Mouse (Mus musculus) lung, embryonic 14.5 days (tissue): ENCODE measurements around the gene Tshr. TPM values are rescaled to one million over a fixed set of nuclear protein-coding genes. Genes with fewer than 3 reads are reported as not detected.

ENCODE experiments used
- ATAC-seq: fragments of 200-750 bp; cut with Nextera tagmentation; 2 replicates; pipeline ENCODE4 v1.8.0; 2017; ENCODE audit warnings: mild to moderate bottlenecking, moderate TSS enrichment, moderate library complexity; ENCODE audit not compliant: insufficient read depth
- DNase-seq: peaks from one replicate; pipeline ENCODE4 v3.0.0-alpha.2; 2015
- H3K27ac ChIP-seq: fragments of 300-500 bp; sonication (generic); 2 replicates; pipeline ENCODE4 v1.5.1; 2014; ENCODE audit warnings: low read depth, mild to moderate bottlenecking, moderate library complexity
- H3K27me3 ChIP-seq: fragments of 300-500 bp; sonication (generic); 2 replicates; pipeline ENCODE4 v1.6.1; 2014; ENCODE audit warnings: low read length, control low read depth; ENCODE audit not compliant: insufficient read depth
- H3K36me3 ChIP-seq: fragments of 300-500 bp; sonication (generic); 2 replicates; pipeline ENCODE4 v1.6.1; 2014; ENCODE audit warnings: control low read depth; ENCODE audit not compliant: insufficient read depth
- H3K4me1 ChIP-seq: fragments of 300-500 bp; sonication (generic); 2 replicates; pipeline ENCODE4 v1.6.1; 2014; ENCODE audit warnings: antibody characterized with exemption, control low read depth; ENCODE audit not compliant: insufficient read depth
- H3K4me2 ChIP-seq: fragments of 300-500 bp; sonication (generic); 2 replicates; pipeline ENCODE4 v1.6.1; 2014; ENCODE audit warnings: mild to moderate bottlenecking
- H3K4me3 ChIP-seq: fragments of 300-500 bp; sonication (generic); 2 replicates; pipeline ENCODE4 v1.5.1; 2014; ENCODE audit warnings: low read depth, low read length
- H3K9ac ChIP-seq: fragments of 300-500 bp; sonication (generic); 2 replicates; pipeline ENCODE4 v1.6.1; 2014
- H3K9me3 ChIP-seq: fragments of 300-500 bp; sonication (generic); 2 replicates; pipeline ENCODE4 v1.6.1; 2016; ENCODE audit warnings: low read depth, low read length, control low read depth
- CTCF ChIP-seq: IDR thresholded peaks from 2 replicates; pipeline ENCODE4 v1.5.1; 2016; ENCODE audit warnings: antibody characterized with exemption, low read depth
- WGBS: fragments of 180-500 bp; shearing (Covaris S2); extraction: QIAGEN DNeasy Blood & Tissue Kit; methylation state at CpG from one replicate; pipeline ENCODE4 v1.1.7; 2014; 5-methylcytosine and 5-hydroxymethylcytosine counted together
- polyA plus RNA-seq: library from polyadenylated mRNA; unstranded; fragments of >200 nt; fragmentation: Nextera tagmentation; extraction: Ambion mirVana; gene quantifications from 2 replicates; pipeline ENCODE4 v1.2.1, GENCODE M21; 2014

Tshr gene
- polyA plus RNA-seq, 1 experiment from 2014 or later = 0.29 TPM

GRCm38 (mm10) chr12:91423125-91423820 lies 38.9 kb downstream of the Tshr start:
- ATAC-seq (no peak), DNase-seq (peak; percentile 68)
- Histone ChIP-seq H3K9me3 (no peaks in the 10 kb centered on the region), H3K9ac (no peak overlapping the region), H3K27me3 (no peaks in the 10 kb centered on the region), H3K27ac (no peak overlapping the region), H3K4me3 (no peak overlapping the region), H3K4me1 (peaks cover 4% of the 10 kb centered on the region; the same call in 1 of the 2 replicates), H3K36me3 (no peaks in the 10 kb centered on the region), H3K4me2 (no peak overlapping the region)
- peak; percentile 62 for TF ChIP-seq CTCF
- 70% methylated on average over 11 of the region's 11 CpGs for WGBS

DNA sequence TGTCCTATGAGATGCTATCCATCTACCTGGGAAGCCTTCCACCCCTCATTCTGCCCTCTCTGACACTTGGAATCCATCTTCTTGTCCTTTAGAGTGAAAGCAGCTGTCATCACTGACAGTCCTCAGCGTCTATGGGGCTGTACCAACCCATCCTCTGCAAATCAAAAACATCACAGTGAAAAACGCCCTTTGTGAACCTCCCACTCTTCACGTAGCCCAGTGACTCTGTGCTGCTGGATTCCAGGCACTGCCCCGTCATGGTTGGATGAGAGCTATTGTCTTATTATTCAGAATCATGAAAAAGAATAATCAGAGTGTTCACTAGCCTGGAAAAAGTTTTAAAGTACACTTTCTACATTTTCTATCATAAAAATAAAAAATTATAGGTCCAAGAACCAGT lies 42.1 kb downstream of the Tshr start:
- WGBS = 18% methylated on average over 4 of the region's 4 CpGs
- H3K4me1 ChIP-seq = 0 out of 2 replicates have a peak, but pooled peaks cover under 1% of the 10 kb centered on the region
- no peak overlapping the region for H3K4me3 ChIP-seq
- H3K36me3 ChIP-seq = no peaks in the 10 kb centered on the region
- no peak for TF ChIP-seq CTCF
- ATAC-seq (no peak), DNase-seq (no peak)
- no peaks in the 10 kb centered on the region for H3K9me3 ChIP-seq
- no peak overlapping the region for H3K9ac ChIP-seq
- H3K4me2 ChIP-seq = no peak overlapping the region
- H3K27me3 ChIP-seq = no peaks in the 10 kb centered on the region
- H3K27ac ChIP-seq = no peak overlapping the region

DNA sequence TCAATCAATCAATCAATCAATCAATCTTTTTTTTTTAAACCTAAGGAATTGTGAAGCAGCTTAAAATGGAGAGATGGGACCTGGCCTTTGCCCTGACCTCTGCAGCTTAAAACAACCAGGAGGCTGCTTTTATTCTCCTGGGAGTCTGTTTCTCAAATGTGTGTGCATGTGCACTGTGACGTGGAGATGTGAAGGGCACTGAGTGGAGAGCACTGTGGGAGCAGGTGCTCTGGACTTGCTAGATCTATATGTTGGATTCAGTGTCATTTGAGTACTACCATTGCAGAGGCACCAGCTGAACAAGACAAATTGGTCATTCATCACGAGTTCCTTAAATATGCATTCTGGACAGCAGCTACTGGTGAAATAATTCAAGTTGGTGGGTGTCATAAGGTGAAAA lies 42.8 kb downstream of the Tshr start:
- Histone ChIP-seq H3K4me3 (no peak overlapping the region), H3K27ac (no peak overlapping the region), H3K4me2 (no peak overlapping the region), H3K4me1 (no peaks in the 10 kb centered on the region), H3K9ac (no peak overlapping the region), H3K9me3 (no peaks in the 10 kb centered on the region), H3K27me3 (no peaks in the 10 kb centered on the region), H3K36me3 (no peaks in the 10 kb centered on the region)
- 46% methylated on average over 2 of the region's 2 CpGs for WGBS
- ATAC-seq (no peak), DNase-seq (no peak)
- TF ChIP-seq CTCF = no peak

DNA sequence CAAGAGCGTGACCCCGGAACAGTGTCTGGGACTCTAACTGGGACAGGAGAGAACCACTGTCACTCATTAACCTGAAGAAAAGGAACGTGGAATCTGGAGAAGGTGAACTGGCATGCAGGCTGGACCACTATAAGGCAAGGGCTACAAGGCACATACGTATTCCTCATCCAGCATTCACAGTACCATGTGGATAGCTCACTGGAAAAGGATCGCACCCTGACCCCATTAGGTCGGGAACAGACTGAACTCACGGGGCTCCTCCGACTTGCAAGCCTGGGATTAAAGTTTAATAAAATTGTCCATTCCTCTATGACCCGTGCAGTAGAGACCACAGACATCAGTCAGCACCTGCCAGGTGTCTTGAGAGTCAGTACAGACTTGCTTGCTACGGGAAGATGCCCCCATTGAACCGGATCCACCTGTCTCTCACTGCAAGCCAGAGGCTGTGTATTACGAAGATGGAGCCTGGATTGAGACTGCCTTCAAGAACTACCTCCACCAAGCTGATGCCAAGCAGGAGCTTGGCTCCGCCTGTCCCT lies 97.9 kb downstream of the Tshr start:
- Histone ChIP-seq H3K4me2 (no peak overlapping the region), H3K27me3 (no peaks in the 10 kb centered on the region), H3K9ac (no peak overlapping the region), H3K36me3 (no peaks in the 10 kb centered on the region), H3K4me1 (no peaks in the 10 kb centered on the region), H3K4me3 (no peak overlapping the region), H3K27ac (no peak overlapping the region), H3K9me3 (no peaks in the 10 kb centered on the region)
- WGBS = 80% methylated on average over 13 of the region's 13 CpGs
- TF ChIP-seq CTCF = no peak
- DNase-seq (no peak), ATAC-seq (no peak)

DNA sequence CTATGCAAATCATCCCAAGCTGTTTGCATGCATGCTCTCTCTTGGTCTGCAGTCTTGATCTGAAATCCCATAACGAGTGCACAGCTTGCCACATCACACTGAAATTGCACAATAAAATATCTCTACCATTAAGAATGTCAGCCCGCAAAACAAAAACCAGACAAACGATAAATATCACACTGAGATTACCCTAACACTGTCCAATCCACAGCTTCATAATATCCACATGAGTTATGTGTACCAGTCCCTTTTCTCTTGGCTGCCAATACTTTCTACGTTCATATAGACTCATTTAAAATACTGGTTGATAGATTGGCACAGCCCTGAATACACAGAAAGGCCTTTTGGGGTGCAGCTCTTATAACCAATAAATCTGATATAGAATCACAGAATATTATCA lies 102.0 kb downstream of the Tshr start:
- DNase-seq (no peak), ATAC-seq (no peak)
- no peaks in the 10 kb centered on the region for H3K4me1 ChIP-seq
- no peaks in the 10 kb centered on the region for H3K9me3 ChIP-seq
- no peak overlapping the region for H3K4me2 ChIP-seq
- H3K27me3 ChIP-seq = no peaks in the 10 kb centered on the region
- no peaks in the 10 kb centered on the region for H3K36me3 ChIP-seq
- WGBS = 81% methylated on average over 4 of the region's 4 CpGs
- H3K9ac ChIP-seq = no peak overlapping the region
- H3K4me3 ChIP-seq = no peak overlapping the region
- H3K27ac ChIP-seq = no peak overlapping the region
- no peak for TF ChIP-seq CTCF

DNA sequence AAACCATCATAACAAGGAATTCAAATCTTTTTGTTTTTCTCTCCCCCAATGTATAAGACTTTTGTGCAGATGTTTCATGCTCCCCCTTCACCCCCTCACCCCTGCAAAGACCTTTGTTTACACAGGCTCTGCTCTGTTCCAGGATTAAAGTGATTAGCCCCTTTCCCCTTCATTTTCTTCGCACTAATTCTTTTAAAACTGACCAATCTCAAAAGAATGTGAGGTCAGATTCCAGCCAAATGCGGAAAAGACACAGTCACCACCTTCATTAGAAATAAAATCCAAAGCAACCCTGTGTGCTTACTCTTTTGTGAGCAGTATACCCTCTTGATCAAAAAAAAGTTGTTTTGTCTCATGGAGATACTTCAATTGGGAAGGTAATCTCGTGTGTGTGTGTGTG lies 104.0 kb downstream of the Tshr start:
- H3K27me3 ChIP-seq = no peaks in the 10 kb centered on the region
- no peak overlapping the region for H3K4me2 ChIP-seq
- TF ChIP-seq CTCF = no peak
- H3K9me3 ChIP-seq = no peaks in the 10 kb centered on the region
- WGBS = 30% methylated on average over 3 of the region's 3 CpGs
- ATAC-seq (no peak), DNase-seq (no peak)
- H3K4me3 ChIP-seq = no peak overlapping the region
- H3K36me3 ChIP-seq = no peaks in the 10 kb centered on the region
- H3K4me1 ChIP-seq = no peaks in the 10 kb centered on the region
- no peak overlapping the region for H3K27ac ChIP-seq
- H3K9ac ChIP-seq = no peak overlapping the region

- no peak overlapping the region for H3K9ac ChIP-seq
- no peak for ATAC-seq
- H3K9me3 ChIP-seq = no peaks in the 10 kb centered on the region
- no peak for DNase-seq
- H3K4me3 ChIP-seq = no peak overlapping the region
- H3K27me3 ChIP-seq = no peaks in the 10 kb centered on the region
- no peak overlapping the region for H3K27ac ChIP-seq
- TF ChIP-seq CTCF = no peak
- H3K36me3 ChIP-seq = no peaks in the 10 kb centered on the region
- H3K4me2 ChIP-seq = no peak overlapping the region; the same call in 1 of the 2 replicates
- H3K4me1 ChIP-seq = no peaks in the 10 kb centered on the region
- 45% methylated on average over 11 of the region's 11 CpGs for WGBS
Measured at GRCm38 (mm10) chr12:91495497-91496225, 111.3 kb downstream of the Tshr start.
